Mouse (Mus musculus) intestine, embryonic 15.5 days (tissue): ENCODE results near the gene Olfr339. TPM values are rescaled to one million over a fixed set of nuclear protein-coding genes. Genes with fewer than 3 reads are reported as not detected.
"Not testable (repeated sequence)": the region's sequence is repeated elsewhere in the genome, so short reads cannot be mapped to it uniquely, and the experiment has no call there.

Source experiments
- ATAC-seq: fragments of 200-750 bp; cut with Nextera tagmentation; 2 replicates; pipeline ENCODE4 v1.8.0; 2017; ENCODE audit warnings: moderate TSS enrichment, moderate library complexity
- H3K27ac ChIP-seq: fragments of 300-500 bp; sonication (generic); 2 replicates; pipeline ENCODE4 v1.5.1; 2015; ENCODE audit warnings: mild to moderate bottlenecking, inconsistent platforms
- H3K27me3 ChIP-seq: fragments of 300-500 bp; sonication (generic); replicated peaks from 2 replicates; pipeline ENCODE4 v1.6.1; 2015; ENCODE audit warnings: inconsistent platforms
- H3K36me3 ChIP-seq: fragments of 300-500 bp; sonication (generic); 2 replicates; pipeline ENCODE4 v1.6.1; 2015; ENCODE audit warnings: inconsistent platforms
- H3K4me1 ChIP-seq: fragments of 300-500 bp; sonication (generic); replicated peaks from 2 replicates; pipeline ENCODE4 v1.6.1; 2015; ENCODE audit warnings: inconsistent platforms
- H3K4me2 ChIP-seq: fragments of 300-500 bp; sonication (generic); replicated peaks from 2 replicates; pipeline ENCODE4 v1.6.1; 2015; ENCODE audit warnings: mild to moderate bottlenecking, inconsistent platforms
- H3K4me3 ChIP-seq: fragments of 300-500 bp; sonication (generic); replicated peaks from 2 replicates; pipeline ENCODE4 v1.5.1; 2015; ENCODE audit warnings: inconsistent platforms
- H3K9ac ChIP-seq: fragments of 300-500 bp; sonication (generic); 2 replicates; pipeline ENCODE4 v1.6.1; 2015; ENCODE audit warnings: inconsistent platforms
- H3K9me3 ChIP-seq: fragments of 300-500 bp; sonication (generic); 2 replicates; pipeline ENCODE4 v1.6.1; 2016; ENCODE audit warnings: inconsistent platforms
- WGBS: fragments of 180-500 bp; shearing (Covaris S2); methylation state at CpG from one replicate; pipeline ENCODE4 v1.1.7; 2015; 5-methylcytosine and 5-hydroxymethylcytosine counted together
- polyA plus RNA-seq: library from polyadenylated mRNA; unstranded; fragments of >200 nt; fragmentation: Nextera tagmentation; extraction: Ambion mirVana; gene quantifications from 2 replicates; pipeline ENCODE4 v1.2.1, GENCODE M21; 2015

The Olfr339 gene
- polyA plus RNA-seq, result not detected in 2 replicates

- no peaks in the 10 kb centered on the region for H3K36me3 ChIP-seq
- no peak within 1 kb of the TSS for H3K9ac ChIP-seq
- H3K9me3 ChIP-seq, result peaks cover 3% of the 10 kb centered on the region; the same call in 1 of the 2 replicates
- ATAC-seq, result no peak
- no peak within 1 kb of the TSS for H3K4me2 ChIP-seq
- H3K4me1 ChIP-seq, result no peaks in the 10 kb centered on the region
- H3K27me3 ChIP-seq, result no peaks in the 10 kb centered on the region
- H3K27ac ChIP-seq, result no peak within 1 kb of the TSS
- H3K4me3 ChIP-seq, result no peak within 1 kb of the TSS
- 84% methylated on average over 3 of the region's 3 CpGs for WGBS
These were observed at the start of gene Olfr339 for GRCm38 (mm10) chr2:36418647-36419046. TSS of gene Olfr339 (plus strand) at chr2:36418947.

- no peak for ATAC-seq
- Histone ChIP-seq H3K9me3 (no peaks in the 10 kb centered on the region), H3K4me3 (no peak within 1 kb of the TSS), H3K4me1 (no peaks in the 10 kb centered on the region), H3K27ac (no peak within 1 kb of the TSS), H3K36me3 (no peaks in the 10 kb centered on the region), H3K27me3 (no peaks in the 10 kb centered on the region), H3K4me2 (no peak within 1 kb of the TSS), H3K9ac (no peak within 1 kb of the TSS)
These were observed 45.5 kb upstream of the Olfr339 start, which contains the start of gene Olfr338 for GRCm38 (mm10) chr2:36373219-36373618. TSS of gene Olfr338 (plus strand) at chr2:36373519.

GRCm38 (mm10) chr2:36415174-36415573 is 3.6 kb upstream of the Olfr339 start:
- not testable (repeated sequence) for H3K4me1 ChIP-seq, H3K27me3 ChIP-seq, H3K9me3 ChIP-seq, H3K27ac ChIP-seq, H3K4me3 ChIP-seq, H3K4me2 ChIP-seq, ATAC-seq, H3K9ac ChIP-seq, H3K36me3 ChIP-seq
- 89% methylated on average over 3 of the region's 3 CpGs for WGBS

GRCm38 (mm10) chr2:36415591-36415990 is 3.2 kb upstream of the Olfr339 start:
- H3K36me3 ChIP-seq, H3K4me2 ChIP-seq, H3K4me3 ChIP-seq, ATAC-seq, H3K9me3 ChIP-seq, H3K27me3 ChIP-seq, H3K4me1 ChIP-seq, H3K9ac ChIP-seq, H3K27ac ChIP-seq: not testable (repeated sequence)
- 89% methylated on average over 7 of the region's 7 CpGs for WGBS

- WGBS, result 62% methylated on average over 1 of the region's 1 CpGs
- Histone ChIP-seq H3K27me3 (no peaks in the 10 kb centered on the region), H3K4me3 (no peak within 1 kb of the TSS), H3K4me1 (no peaks in the 10 kb centered on the region), H3K27ac (no peak within 1 kb of the TSS), H3K36me3 (no peaks in the 10 kb centered on the region), H3K9me3 (no peaks in the 10 kb centered on the region), H3K4me2 (no peak within 1 kb of the TSS), H3K9ac (no peak within 1 kb of the TSS)
- no peak for ATAC-seq
These were observed 33.5 kb downstream of the Olfr339 start, which contains the start of gene Olfr340 for GRCm38 (mm10) chr2:36452287-36452686. TSS of gene Olfr340 (plus strand) at chr2:36452587.

- Histone ChIP-seq H3K4me3 (no peak overlapping the region), H3K9ac (no peak overlapping the region), H3K27ac (no peak overlapping the region), H3K36me3 (no peaks in the 10 kb centered on the region), H3K4me1 (no peaks in the 10 kb centered on the region), H3K9me3 (no peaks in the 10 kb centered on the region), H3K4me2 (no peak overlapping the region), H3K27me3 (no peaks in the 10 kb centered on the region)
- no peak for ATAC-seq
These were observed 54.9 kb downstream of the Olfr339 start for GRCm38 (mm10) chr2:36473634-36474033.

Other genes starting within 250 kb of the Olfr339 start
- gene Ptgs1, start 188.5 kb upstream of the Olfr339 start, polyA plus RNA-seq, result 24.7 and 26.0 TPM in 2 replicates
- gene Olfr338, start 45.4 kb upstream of the Olfr339 start, polyA plus RNA-seq, result 0.03 TPM in 1 of 2 replicates, not detected in the other
- gene Olfr340, start 33.6 kb downstream of the Olfr339 start, polyA plus RNA-seq, result not detected in 2 replicates
- gene Olfr341, start 63.5 kb downstream of the Olfr339 start, polyA plus RNA-seq, result not detected in 2 replicates
- gene Olfr342, start 106.1 kb downstream of the Olfr339 start, polyA plus RNA-seq, result not detected in 2 replicates
- not detected in 2 replicates for gene Olfr344, start 147.7 kb downstream of the Olfr339 start, polyA plus RNA-seq
- gene Olfr345, start 221.1 kb downstream of the Olfr339 start, polyA plus RNA-seq, result not detected in 2 replicates